Mouse (Mus musculus): ENCODE measurements around the gene Gm3629. TPM values are rescaled to one million over a fixed set of nuclear protein-coding genes. Genes with fewer than 3 reads are reported as not detected.

Gene Gm3629
- total RNA-seq (2023) = not detected

GRCm38 (mm10) chr14:6590513-6590912, at the start of gene Gm3629:
Gene Gm3629, minus strand, starts transcription at chr14:6590613.

GRCm38 (mm10) chr14:6622318-6622717, 31.9 kb upstream of the Gm3629 start, which contains the start of gene Gm3460:
Gene Gm3460, minus strand, starts transcription at chr14:6622418.

DNA sequence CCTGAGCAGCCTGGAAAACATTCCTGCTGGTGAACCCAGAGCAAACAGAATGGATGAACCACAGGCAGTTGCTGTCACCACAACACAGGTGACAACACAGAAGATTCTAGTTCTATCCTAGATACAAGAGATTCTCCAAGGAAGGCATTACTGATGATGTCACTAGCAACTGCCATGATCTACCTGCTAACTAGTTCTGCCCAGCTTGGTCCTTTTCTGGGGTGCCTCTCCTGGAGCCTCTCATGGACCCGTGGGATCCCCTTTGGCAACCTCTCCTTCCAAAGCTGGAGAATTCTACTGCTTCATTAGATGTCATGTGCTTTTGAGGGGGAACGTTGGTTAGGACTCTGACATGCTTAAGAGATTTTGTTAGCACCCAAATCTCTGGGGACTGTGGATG, 53.2 kb downstream of the Gm3629 start, which contains the start of gene Gm8356:
Gm8356 (minus strand) TSS at position 101 of the 400 bp plus-strand sequence.

Other genes with a start within 250 kb of the Gm3629 start
- not detected for gene Gm3618, start 246.9 kb downstream of the Gm3629 start, total RNA-seq (2023)
- not detected for gene Gm16440, start 200.3 kb downstream of the Gm3629 start, total RNA-seq (2023)
- gene Gm3591, start 178.1 kb downstream of the Gm3629 start, total RNA-seq (2023) = not detected
- gene Gm3594, start 146.0 kb downstream of the Gm3629 start, total RNA-seq (2023) = not detected
- not detected for gene Gm8356, start 53.3 kb downstream of the Gm3629 start, total RNA-seq (2023)
- not detected for gene Gm3460, start 31.8 kb upstream of the Gm3629 start, total RNA-seq (2023)
- gene Gm10251, start 93.6 kb upstream of the Gm3629 start, total RNA-seq (2023) = not detected
- not detected for gene Gm8050, start 129.6 kb upstream of the Gm3629 start, total RNA-seq (2023)
- gene Gm3636, start 151.7 kb upstream of the Gm3629 start, total RNA-seq (2023) = not detected
- gene Gm8362, start 183.8 kb upstream of the Gm3629 start, total RNA-seq (2023) = not detected
- gene Gm3642, start 249.7 kb upstream of the Gm3629 start, total RNA-seq (2023) = not detected

Measured in monocyte, adult 59 days (primary cell).